Mouse (Mus musculus) fat pad, adult 2 months (tissue): ENCODE data around the gene Ip6k2.
A peak's percentile ranks its signal among the peaks of the same experiment; 100 is the strongest.

ENCODE experiments used
- DNase-seq: peaks from one replicate; pipeline ENCODE4 v3.0.0-alpha.2; 2011; ENCODE audit warnings: low read depth, low spot score; ENCODE audit errors: extremely low read depth

Ip6k2 gene

DNA sequence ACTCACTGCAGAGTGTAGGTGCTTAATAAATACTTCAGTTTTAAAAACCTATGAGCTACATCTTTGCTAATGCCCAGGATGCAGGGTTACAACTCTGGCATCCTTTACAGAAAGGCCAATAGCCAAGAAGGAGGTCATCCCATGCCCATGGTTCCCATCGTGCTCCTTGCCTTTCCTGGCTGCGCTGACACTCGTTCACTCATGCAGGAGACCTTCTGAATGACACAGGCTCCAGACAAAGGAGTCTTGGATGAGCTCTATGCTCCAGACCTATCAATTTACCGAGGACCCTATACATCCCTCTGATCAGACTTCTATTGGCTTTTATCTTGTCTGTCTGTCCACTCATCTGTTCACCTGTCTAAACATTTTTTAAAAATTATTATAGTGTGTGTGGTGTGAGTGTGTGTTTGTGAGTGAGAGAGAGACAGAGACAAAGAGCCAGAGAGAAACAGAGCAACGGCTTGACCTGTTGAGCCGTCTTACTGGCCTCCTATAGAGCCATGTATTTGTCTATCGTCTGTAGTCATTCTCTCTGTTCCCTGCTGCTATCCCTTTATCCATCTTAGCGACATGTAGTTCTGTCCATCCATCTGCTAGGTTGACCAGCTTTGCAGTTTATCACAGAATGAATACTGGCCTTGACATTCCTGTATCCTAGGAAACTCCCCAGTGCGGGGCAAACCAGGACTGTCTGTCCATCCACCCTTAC lies 604 bp upstream of the Ip6k2 start:
- no peak for DNase-seq

DNA sequence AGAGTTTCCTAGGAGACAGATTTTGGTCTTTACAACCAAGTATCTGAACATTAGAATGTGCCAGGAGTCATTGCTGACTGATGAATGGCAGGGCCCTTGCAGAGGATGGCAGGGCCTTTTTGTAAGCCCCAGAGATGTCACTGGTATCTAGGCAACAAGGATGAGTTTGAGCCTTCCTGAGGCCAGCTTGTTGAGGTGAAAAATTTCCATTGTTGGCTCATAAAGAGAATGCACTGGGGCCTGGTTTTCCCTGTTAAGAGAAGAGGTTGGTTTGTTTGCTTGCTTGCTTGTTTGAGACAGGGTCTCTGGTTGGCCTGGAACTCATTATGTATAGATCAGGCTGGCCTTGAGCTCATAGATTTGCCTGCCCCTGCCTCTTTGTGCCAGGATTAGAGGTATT lies 1.8 kb downstream of the Ip6k2 start:
- no peak for DNase-seq

DNA sequence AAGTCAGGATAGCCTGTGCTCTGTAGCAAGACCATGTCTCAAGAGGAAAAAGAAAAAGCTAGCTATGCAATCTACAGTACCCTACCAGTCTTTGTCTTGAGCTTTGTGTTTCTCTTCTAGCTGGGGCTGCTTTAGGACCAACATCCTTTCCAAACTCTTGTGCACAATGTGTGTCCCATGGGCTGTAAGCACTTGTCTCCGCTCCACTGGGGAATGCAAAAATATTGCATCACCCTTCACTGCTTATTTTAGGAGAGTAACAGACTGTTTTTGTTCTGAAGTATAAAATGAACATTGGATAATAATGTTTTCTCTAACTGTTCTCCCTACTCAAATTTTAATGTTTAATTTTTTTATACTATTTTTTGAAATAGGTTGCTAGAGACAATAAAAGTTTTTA lies 2.9 kb downstream of the Ip6k2 start:
- DNase-seq, result no peak

DNA sequence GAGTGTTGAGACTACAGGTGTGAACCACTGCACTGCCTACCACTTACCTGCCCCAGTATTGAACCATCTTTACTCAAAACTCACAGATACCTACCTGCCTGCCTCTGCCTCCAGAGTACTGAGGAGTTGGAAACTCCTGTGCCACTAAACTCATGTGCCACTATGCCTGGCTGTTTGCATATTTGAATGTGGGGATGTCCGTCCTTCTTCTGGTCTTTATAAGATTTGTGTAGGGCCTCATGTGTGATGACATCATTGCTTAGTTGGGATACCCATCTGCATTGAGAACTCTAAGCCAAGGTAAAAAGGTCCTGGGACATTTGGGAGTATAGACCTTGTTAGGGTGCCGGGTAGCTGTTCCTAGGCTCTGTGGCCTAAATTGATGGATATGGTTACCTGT lies 3.5 kb downstream of the Ip6k2 start:
- DNase-seq, result no peak

DNA sequence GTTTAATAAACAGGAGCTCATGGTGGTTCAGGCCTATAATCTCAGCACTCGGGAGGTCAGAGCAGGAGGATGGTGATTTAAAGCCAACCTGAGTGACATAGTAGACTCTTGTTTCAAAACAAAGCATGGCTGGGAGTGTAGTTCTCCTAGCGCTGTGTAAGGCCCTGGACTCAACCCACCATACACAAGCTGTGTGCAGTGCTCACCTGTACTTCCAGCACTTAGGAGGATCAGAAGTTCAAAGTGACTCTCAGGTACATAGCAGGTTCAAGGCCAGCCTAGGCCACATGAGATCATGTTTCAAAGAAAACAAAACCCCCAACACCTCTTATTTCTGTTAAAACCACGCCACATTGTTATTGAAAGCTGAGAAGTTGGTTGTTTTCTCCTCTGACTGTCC lies 5.1 kb downstream of the Ip6k2 start:
- DNase-seq, result no peak

DNA sequence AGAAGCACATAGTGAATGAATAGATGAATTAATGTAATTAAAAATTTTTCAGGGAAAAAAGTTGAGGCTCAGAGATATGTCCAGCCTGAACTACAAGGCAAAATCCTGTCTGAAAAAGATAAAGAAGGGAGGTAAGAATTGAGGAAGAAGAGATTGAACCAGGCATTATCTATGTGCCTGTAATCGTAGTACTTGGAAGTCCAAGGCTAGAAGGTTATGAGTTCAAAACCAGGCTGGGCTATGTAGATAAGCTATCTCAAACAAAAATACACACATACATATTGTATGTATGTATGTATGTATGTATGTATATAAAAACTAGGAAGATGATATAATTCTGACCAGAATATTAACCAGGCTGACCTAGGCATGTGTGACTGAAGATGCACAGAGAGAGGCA lies 8.7 kb downstream of the Ip6k2 start:
- no peak for DNase-seq

DNA sequence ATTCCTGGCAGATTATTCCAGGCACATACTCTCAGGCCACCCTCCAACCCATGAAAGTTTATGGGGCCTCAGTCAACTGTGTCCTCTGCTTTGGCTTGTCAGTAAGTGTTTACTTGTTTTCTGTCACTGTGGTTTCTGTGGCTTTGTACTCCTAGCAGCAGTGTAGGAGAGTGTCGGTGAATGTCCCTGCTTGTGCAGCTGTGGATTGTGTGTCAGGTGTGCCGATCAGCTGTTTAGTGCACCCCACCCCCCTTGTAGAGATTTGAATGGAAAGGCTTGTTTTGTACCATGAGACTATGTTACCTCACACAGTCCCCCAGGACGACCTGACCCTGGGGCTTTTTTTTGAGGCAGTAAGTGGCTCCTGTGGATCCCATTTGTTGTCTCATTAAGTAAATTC lies 9.1 kb downstream of the Ip6k2 start:
- no peak for DNase-seq

DNA sequence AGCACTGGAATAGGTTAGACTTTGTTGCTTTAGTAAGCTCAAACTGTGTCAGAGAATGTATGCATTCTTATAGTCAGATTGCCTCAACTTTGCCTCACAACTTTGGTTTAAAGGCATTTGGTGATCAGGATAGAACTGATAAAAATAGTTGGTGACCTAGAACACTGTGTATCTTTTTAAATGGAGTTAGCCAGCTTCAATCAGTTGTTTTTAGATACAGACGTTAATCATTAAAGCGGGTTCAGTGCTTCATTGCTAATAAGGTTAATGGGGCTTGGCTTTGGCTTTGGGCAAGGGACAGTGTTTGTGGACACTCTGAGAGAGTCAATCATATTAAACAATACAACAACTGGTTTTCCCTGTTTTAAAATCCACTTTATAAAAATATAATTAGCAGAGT lies 11.7 kb downstream of the Ip6k2 start:
- no peak for DNase-seq

DNA sequence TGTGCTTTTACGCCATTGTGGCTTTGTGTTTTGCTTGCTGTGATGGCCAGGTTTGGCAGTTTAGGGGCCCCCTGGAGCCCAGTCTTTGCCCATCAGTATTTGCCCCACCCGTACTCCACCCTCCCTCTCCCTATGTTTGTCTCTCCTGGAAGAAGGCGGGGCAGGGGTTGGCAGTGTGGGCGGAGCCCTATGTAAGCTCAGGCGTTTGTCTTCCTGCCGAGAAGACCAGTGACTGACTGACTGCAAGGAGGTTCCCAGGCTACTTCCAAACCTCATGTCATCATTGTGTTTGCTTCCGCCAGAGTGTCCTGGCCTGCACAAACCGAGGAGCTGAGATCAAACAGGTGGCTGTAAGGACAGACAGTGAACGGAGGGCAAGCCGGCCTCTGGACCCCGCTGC lies 12.2 kb downstream of the Ip6k2 start:
- no peak for DNase-seq

DNA sequence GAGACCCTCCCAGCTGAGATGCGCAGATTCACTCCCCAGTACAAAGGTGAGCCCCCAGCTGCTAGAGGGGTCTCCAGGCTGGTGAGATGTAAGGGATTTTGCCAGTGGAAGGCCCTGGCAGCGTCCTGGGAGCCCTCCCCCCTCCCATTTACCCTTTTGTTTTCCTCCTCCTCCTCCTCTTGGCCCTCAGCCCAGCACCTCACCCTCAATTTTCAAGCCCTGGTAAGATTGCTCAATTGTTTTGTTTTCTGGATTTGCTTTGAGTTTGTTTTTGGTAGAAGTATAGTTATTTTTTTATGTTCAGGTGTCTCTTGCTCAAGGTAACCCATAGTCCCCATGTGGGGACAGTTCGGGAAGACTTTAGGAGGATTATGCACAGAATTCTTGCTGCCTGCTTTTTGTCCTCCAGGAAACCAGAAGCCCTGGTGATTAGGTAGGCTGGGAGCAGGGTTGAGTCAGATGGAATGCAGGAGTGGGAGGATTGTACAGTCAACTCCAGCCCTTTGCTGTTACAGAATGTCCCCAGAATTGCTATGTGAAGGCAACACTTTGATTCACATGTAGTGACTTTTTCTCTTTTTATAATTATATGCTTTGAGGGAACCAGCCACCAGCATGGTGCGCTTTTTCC lies 12.9 kb downstream of the Ip6k2 start:
- DNase-seq, result no peak

DNA sequence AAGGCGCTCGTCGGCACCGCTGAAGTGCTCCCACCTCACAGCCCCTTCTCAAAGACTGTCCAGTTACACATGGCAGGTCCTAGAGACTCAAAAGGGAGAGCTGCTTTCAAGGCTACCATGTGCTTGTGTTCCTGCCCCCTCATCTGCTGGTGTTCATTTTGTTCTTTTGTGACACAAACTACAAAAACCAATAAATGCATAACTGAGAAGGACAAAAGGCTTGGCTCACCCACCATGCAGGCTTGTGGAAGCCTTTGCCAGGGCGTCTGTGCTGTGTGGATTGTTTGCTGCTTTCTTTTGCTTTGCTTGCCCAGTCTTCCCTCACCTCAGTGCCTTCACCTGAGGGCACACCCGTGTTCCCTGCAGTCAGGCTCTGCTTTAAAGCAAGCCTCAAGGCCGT lies 13.9 kb downstream of the Ip6k2 start:
- no peak for DNase-seq

DNA sequence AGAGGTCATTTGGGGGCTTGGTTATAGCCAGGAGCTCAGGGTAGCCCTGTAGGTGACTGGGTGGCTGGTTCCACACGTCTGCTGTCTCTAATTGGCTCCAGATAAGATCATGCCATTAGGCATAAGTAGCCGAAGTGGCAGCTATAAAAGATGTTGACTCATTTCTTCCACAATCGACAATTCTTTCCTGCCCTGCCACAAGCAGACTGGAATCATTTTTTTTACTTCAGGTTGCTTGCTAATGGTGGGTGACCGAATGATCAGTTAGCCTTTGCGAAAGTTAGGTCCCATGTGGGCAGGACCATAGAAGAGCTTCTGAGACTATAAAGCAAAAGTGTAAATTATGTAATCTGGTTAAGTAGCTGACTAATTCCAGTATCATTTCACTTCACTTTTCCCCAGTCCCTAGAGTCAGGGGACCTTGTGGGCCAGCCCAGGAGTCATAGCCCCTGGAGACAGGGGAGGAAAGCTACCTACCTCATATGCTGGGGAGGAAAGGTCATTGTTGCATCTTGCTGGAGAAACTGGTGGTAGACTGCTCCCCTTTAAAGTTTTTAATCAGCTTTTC lies 15.0 kb downstream of the Ip6k2 start:
- no peak for DNase-seq

DNA sequence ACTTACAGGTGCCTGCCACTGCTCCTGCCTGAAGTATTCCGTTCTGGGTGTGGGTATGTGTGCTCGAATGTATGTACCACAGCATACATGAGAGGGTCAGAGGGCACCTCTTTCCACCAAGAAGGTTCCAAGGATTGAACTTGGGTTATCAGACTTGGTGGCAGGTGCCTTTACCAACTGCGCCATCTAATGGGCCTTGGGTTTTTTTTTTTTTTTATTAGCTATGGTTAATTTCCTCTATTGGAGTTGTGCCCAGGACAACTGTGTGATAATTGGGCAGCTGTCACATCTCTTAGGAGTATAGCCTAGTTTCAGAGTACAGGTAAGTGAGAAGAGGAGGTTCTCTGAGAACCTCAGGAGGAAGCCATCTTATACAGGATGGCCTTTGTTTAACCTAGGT lies 16.0 kb downstream of the Ip6k2 start:
- DNase-seq, result no peak

DNA sequence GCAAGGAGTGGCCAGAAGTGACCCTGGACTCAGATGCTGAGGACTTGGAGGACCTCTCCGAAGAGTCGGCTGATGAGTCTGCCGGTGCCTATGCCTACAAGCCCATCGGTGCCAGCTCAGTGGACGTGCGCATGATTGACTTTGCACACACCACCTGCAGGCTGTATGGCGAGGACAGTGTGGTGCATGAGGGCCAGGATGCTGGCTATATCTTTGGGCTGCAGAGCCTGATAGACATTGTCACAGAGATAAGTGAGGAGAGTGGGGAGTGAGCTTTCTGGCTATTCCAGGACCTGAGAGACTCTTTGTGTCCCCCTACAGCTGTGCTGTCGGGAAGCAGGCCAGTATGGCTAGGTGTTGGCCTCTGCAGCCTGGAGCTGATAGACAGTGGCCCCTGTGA lies 22.2 kb downstream of the Ip6k2 start:
- no peak for DNase-seq

DNA sequence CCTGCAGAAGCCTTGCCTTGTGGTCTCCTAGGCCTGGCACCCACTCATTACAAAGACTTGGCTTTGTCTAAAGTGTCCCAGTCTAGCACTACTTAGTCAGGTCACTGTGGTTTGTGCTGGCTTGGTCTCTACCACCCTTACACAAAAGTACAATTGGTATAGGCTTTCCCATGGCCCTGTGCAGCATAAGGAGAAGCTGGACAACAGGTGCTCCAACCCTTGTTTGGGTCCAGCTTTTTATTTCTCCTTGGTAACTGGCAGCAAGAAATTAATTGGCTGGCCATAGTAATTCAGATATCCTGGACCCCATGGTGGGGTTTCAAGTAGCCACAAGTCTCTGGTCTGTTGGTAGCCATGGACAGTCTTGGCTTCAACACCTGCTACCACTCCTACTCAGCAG lies 22.8 kb downstream of the Ip6k2 start:
- DNase-seq, result no peak

DNA sequence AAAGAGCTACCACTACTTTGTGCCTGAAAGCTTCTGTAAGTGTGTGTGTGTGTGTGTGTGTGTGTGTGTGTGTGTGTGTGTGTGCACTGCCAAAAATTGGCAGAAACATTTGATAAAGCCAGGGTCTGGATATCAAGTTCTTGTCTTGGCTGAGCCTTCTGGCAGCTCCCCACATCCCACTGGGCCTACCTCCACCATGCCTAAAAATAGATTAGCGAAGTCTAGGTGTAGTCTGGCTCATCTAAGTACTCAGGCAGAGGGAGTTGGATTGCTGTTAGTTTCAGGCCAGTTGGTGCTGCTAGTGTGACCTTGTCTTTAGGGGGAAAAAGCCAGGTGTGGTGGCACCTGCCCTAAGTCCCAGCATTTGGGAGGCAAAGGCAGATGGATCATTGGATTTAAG lies 23.2 kb downstream of the Ip6k2 start:
- no peak for DNase-seq

DNA sequence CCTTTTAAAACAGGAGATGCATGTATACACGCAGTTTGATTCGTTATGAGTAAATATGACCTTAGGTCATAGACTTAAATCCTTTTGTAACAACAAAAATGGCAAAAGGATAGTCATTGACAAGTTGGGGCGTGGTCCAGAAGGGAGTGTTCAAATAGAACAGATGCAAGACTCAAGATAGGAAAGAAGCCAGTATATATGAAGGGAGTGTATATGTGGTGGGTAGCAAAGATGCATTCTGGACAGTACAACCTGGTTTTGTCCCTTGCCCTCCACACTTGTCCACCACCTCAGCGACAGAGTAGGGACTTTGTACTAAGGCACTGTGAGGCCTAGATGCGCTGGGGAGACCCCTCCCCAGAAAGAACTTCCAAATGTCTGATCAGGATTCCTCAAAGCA lies 24.1 kb downstream of the Ip6k2 start:
- DNase-seq, result no peak

DNA sequence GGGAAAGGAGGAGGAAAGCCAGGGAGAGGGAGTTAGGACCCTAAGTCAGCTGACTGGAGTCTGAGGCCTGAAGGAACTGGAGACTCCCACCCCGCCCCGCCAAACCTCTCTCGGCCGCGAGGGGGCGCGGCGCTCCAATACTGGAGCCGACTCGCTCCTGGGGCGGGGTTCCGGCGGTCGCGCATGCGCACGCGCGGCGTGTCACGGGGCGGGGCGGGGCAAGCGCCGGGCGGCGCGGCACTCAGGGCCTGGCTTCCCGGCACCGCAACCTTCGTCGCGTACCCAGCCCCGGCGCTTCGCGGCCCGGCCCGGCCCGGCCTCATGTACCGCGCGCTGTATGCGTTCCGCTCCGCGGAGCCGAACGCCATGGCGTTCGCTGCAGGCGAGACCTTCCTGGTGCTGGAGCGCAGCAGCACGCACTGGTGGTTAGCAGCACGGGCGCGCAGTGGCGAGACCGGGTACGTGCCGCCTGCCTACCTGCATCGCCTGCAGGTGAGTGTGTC lies 24.6 kb downstream of the Ip6k2 start, which contains the start of gene Nckipsd:
Nckipsd (plus strand) TSS at position 206 of the 503 bp plus-strand sequence.
- no peak for DNase-seq

DNA sequence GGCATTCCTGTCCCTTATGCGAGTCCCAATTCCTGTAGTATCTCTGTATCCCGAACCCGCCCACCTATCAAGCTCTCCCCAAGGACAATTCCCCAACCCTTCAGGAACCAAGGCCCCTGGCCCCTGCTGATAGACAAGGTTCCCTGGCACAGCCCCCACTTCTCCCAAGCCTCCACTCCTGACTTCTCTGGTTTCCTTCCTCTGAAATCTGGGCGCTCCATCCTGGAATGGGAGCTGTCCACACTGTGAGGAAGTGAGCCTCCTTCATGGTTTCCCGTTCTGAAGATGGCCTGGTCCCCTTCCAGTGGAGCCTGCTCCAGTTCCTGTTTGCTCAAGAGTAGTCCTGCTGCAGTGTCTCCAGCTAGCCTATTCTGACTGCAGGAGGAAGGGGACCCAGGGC lies 25.6 kb downstream of the Ip6k2 start:
- no peak for DNase-seq

DNA sequence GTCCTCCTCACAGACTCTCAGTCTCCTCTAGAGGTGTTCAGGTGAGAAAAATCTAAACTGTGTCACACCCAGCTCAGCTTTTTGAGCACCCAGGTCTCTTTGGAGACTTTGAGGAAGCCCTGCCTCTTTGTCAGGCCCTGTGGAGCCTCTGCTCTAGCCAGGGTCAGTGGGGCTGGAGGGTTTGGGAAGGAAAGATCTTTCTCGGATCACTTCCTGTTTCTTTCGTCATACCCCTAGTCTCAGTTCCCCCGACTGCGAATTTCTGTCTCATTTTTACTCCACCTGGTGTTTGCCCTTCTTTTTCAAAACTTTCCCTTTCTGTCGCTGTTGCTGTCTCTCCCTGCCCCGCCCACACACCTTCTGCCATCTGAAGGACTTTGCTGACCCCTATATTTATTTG lies 26.1 kb downstream of the Ip6k2 start:
- no peak for DNase-seq

DNA sequence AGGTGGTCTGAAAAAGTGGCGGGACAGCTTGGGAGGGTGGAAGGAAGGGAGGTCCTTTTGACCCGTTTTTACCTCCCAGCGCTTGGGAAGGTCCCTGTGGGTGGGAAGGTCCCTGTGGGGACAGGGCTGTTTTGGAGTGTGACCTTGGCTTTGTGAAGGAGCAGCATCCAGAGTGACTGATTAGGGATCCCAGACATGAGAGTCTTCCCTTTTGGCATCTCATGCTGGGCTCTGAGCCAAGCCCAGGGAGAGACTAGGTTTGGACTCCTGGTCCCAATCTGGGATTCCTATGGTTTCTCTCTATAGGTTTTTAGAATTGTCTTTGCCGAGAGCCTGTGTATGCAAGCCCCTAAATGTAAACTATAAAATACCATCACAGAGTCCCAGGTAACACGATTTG lies 26.9 kb downstream of the Ip6k2 start:
- DNase-seq, result no peak

DNA sequence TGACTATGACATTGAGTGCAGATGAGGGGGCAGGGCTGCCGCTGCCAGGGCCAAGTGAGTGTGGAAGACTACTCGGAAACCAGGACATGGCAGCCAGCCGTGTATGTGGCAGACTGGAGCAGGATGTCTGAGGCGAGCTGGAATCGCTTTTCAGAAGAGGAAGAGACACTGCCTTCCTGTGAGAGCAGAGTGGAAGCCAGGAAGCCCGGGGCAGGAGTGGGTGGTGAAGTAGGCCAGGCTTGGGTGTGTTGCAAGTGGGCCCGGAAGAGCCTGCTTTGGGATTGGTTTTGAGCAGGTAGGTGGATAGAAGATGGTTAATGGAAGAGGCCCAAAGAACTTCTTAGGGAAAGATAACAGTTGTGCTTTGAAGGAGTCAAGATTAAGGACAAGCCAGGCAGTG lies 32.0 kb downstream of the Ip6k2 start:
- DNase-seq, result peak; percentile 72
